Mouse (Mus musculus) macrophage (primary cell): ENCODE data around the gene Crygb. TPM values are rescaled to one million over a fixed set of nuclear protein-coding genes. Genes with fewer than 3 reads are reported as not detected.

Source experiments
- H3K27ac ChIP-seq: fragments of 350-480 bp; formaldehyde crosslinking; 2 replicates; pipeline ENCODE4 v1.9.0; 2021
- H3K36me3 ChIP-seq: fragments of 350-480 bp; formaldehyde crosslinking; 2 replicates; pipeline ENCODE4 v1.9.0; 2021; ENCODE audit errors: inconsistent target
- H3K4me3 ChIP-seq: fragments of 350-480 bp; formaldehyde crosslinking; 2 replicates; pipeline ENCODE4 v1.9.0; 2021; ENCODE audit errors: inconsistent target
- H3K79me2 ChIP-seq: fragments of 350-480 bp; formaldehyde crosslinking; 2 replicates; pipeline ENCODE4 v1.9.0; 2021; ENCODE audit errors: inconsistent target
- WGBS: methylation state at CpG from one replicate; pipeline ENCODE4 v1.1.7; 2026; ENCODE audit warnings: inconsistent platforms; ENCODE audit not compliant: missing documents; 5-methylcytosine and 5-hydroxymethylcytosine counted together
- polyA plus RNA-seq: library from polyadenylated mRNA; stranded (reverse); fragments of 250-400 nt; gene quantifications from 3 replicates; pipeline ENCODE4 v1.2.4, GENCODE M21; 2018; ENCODE audit warnings: inconsistent platforms

Gene Crygb
- polyA plus RNA-seq, 1 experiment from 2014 or later: not detected

DNA sequence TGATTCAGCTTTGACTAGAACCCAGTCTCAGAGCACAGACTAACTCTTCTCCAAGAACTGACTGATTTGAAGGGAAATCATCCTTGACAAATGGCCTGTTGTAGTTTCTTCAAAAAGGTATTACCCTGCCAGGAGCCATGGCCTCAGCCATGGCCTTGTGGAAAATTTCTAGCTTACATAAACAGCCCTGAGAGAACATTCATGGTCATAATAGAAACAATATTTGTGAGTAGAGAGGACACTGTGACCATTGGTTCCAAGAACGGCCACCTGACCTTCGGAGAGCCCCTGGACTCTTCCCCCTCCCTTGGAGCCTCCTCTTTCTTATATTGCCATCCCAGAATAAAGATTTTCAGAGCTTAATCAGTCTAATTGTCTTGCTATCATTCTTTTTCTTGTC is 38.7 kb downstream of the Crygb start:
- H3K79me2 ChIP-seq: no peaks in the 10 kb centered on the region
- no peak overlapping the region for H3K27ac ChIP-seq
- 92% methylated on average over 2 of the region's 2 CpGs for WGBS
- H3K4me3 ChIP-seq: no peak overlapping the region
- no peaks in the 10 kb centered on the region for H3K36me3 ChIP-seq

DNA sequence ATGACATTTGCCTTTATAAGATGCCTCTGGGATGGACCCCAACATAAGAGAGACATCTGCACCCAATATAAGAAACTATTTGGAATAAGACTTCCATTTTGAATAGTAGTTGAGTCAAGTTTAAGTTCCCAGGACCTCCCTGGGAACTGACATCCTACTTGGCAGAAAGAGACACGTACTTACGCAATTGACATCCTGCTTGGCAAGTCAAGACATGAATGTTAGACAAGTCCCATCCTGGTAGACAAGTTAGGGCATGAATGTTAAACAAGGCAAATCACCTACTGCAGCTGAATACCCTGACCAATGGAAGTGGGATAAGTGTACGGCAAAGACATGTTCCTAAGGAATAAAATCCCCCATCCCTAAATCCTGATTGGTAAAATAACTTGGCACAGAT is 40.3 kb downstream of the Crygb start:
- WGBS: 89% methylated on average over 3 of the region's 3 CpGs
- Histone ChIP-seq H3K36me3 (no peaks in the 10 kb centered on the region), H3K27ac (no peak overlapping the region), H3K4me3 (no peak overlapping the region), H3K79me2 (no peaks in the 10 kb centered on the region)

DNA sequence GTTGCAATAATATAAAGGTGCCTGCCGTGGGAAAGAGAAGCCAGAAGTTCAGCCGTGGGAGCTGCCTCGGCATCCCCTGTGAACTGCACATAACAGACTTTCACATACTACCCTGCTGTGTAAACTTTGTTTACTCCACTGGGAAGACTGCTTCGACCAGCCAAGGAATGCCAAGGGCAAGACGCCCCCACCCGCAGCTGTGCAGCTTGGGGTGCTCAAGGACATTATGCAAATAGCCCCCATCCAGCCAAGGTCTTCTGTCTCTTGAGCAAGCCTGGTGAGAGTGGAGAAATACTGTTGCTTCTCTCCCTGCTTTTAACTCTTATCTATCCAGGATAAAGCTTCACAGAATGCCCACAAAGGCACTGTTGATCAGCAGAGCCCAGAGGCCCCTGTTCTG is 41.3 kb downstream of the Crygb start:
- Histone ChIP-seq H3K79me2 (no peaks in the 10 kb centered on the region), H3K36me3 (no peaks in the 10 kb centered on the region), H3K4me3 (no peak overlapping the region), H3K27ac (no peak overlapping the region)
- WGBS: 90% methylated on average over 4 of the region's 6 CpGs

DNA sequence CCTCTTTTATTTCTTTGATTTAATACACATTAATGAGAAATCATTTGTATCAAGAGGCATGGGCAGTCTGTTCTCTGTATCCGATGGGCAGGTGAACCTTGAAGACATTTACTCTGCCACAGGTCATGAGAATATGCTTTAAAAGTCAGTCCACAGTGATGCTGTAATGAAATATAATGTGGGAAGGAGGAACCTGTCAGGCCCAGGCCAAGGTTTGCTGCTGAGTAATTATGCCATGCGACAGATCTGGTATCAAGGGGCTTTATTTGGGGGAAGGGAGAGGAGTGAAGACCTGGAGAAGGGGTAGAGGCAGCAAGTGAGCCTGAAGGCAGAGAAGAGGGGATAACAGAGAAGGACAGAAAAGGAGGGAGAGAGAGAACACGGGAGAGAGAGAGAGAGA is 42.4 kb downstream of the Crygb start:
- Histone ChIP-seq H3K79me2 (no peaks in the 10 kb centered on the region), H3K36me3 (no peaks in the 10 kb centered on the region), H3K4me3 (no peak overlapping the region), H3K27ac (no peak overlapping the region)
- WGBS: 86% methylated on average over 3 of the region's 3 CpGs

DNA sequence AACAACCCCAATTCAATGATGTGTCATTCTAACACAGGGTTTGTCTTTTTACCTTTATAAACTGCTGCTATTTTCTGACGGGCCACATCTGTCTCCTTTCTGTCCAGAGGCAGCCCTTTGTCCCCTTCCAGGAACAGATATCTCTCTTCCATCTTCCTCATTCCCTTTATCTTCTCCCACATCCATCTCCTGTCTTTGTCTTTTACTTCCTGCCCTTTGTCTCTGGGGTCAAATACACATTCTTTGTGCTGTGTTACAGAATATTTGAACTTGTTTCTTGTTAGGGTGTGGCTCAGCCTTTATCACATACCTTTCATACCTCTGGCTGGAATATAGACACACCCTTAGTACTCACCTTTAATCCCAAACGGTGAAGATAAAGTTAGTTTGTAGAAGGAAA is 44.5 kb downstream of the Crygb start:
- Histone ChIP-seq H3K36me3 (no peaks in the 10 kb centered on the region), H3K27ac (no peak overlapping the region), H3K79me2 (no peaks in the 10 kb centered on the region), H3K4me3 (no peak overlapping the region)
- 66% methylated on average over 2 of the region's 2 CpGs for WGBS

DNA sequence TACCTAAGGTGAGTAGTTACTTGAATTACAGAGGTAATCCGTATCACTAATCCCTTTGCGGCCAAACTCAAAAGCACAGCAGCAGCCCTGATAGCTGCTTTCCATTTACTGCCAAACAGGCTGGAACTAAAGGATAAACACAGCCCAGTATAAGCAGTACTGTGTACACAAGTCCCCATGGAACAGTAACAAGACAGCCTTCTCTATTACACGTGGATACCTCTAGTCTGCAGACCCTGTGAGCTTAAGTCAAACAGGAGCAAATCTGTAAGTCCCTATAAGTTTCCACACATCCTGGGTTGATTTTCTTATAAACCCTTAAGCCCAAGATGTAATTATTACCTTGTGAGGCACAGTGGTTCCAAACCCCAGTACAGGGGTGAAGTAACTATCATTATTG is 46.6 kb downstream of the Crygb start:
- WGBS: 82% methylated on average over 3 of the region's 3 CpGs
- Histone ChIP-seq H3K27ac (no peak overlapping the region), H3K79me2 (no peaks in the 10 kb centered on the region), H3K36me3 (no peaks in the 10 kb centered on the region), H3K4me3 (no peak overlapping the region)

DNA sequence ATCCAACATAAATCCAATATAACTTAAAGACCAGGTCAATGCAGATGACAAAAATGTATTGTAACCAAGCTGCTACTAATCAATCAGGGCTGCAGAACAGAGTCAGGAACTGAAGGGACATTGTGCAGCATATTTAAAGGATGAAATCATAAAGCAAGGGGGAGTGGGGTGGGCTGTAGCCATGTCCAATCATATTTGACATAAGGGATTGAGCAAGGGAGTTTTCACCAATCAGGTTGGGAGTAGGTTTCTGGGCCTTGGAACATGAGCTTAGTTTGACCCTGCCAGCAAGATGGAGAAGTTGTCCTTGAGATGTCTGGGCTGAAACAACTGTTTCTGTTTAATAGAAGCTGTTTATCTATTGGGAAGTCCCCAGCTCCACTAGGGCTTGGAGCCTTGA is 49.4 kb downstream of the Crygb start, which contains the start of gene Akr1cl:
Gene Akr1cl, minus strand, starts transcription at position 119 of the 400 bp plus-strand sequence.
- Histone ChIP-seq H3K4me3 (no peak within 1 kb of the TSS), H3K36me3 (no peaks in the 10 kb centered on the region), H3K79me2 (no peaks in the 10 kb centered on the region), H3K27ac (no peak within 1 kb of the TSS)

Other genes starting within 250 kb of the Crygb start
- 16.0 to 20.6 TPM (median 16.8 TPM) in 3 replicates for gene Plekhm3, start 125.5 kb downstream of the Crygb start, polyA plus RNA-seq
- not detected in 3 replicates for gene Akr1cl, start 49.5 kb downstream of the Crygb start, polyA plus RNA-seq
- not detected in 3 replicates for gene Cryge, start 31.1 kb downstream of the Crygb start, polyA plus RNA-seq
- not detected in 3 replicates for gene Crygd, start 18.8 kb downstream of the Crygb start, polyA plus RNA-seq
- not detected in 3 replicates for gene Crygc, start 8.6 kb downstream of the Crygb start, polyA plus RNA-seq
- gene Cryga, start 21.1 kb upstream of the Crygb start, polyA plus RNA-seq: not detected in 3 replicates
- gene Gm28845, start 37.3 kb upstream of the Crygb start, polyA plus RNA-seq: not detected in 3 replicates
- gene D630023F18Rik, start 40.9 kb upstream of the Crygb start, polyA plus RNA-seq: 0.28 to 0.40 TPM (median 0.33 TPM) in 3 replicates
- 152 to 289 TPM (median 249 TPM) in 3 replicates for gene Idh1, start 104.2 kb upstream of the Crygb start, polyA plus RNA-seq
- 31.3 to 38.5 TPM (median 36.9 TPM) in 3 replicates for gene Pikfyve, start 104.4 kb upstream of the Crygb start, polyA plus RNA-seq
- 0.06 TPM in 1 of 3 replicates, not detected in the others for gene Pth2r, start 199.8 kb upstream of the Crygb start, polyA plus RNA-seq